Mouse (Mus musculus) heart, embryonic 16.5 days (tissue): ENCODE measurements around the gene Hpdl. TPM values are rescaled to one million over a fixed set of nuclear protein-coding genes. Genes with fewer than 3 reads are reported as not detected.
"Not testable (repeated sequence)": the region's sequence is repeated elsewhere in the genome, so short reads cannot be mapped to it uniquely, and the experiment has no call there.

Experiments used
- ATAC-seq: fragments of 200-750 bp; cut with Nextera tagmentation; replicated peaks from 2 replicates; pipeline ENCODE4 v1.8.0; 2017; ENCODE audit warnings: moderate number of reproducible peaks; ENCODE audit not compliant: insufficient read depth, low FRiP score; ENCODE audit errors: extremely low read depth
- H3K27ac ChIP-seq: fragments of 300-500 bp; sonication (generic); 2 replicates; pipeline ENCODE4 v1.5.1; 2014; ENCODE audit warnings: mild to moderate bottlenecking, low read length, control low read depth, moderate library complexity
- H3K27me3 ChIP-seq: fragments of 300-500 bp; sonication (generic); 2 replicates; pipeline ENCODE4 v1.6.1; 2014; ENCODE audit warnings: low read length, mixed read lengths; ENCODE audit not compliant: control insufficient read depth, insufficient read depth
- H3K36me3 ChIP-seq: fragments of 300-500 bp; sonication (generic); 2 replicates; pipeline ENCODE4 v1.6.1; 2014; ENCODE audit not compliant: control insufficient read depth, insufficient read depth
- H3K4me1 ChIP-seq: fragments of 300-500 bp; sonication (generic); 2 replicates; pipeline ENCODE4 v1.6.1; 2014; ENCODE audit warnings: low read length, mixed read lengths; ENCODE audit not compliant: control insufficient read depth, insufficient read depth
- H3K4me2 ChIP-seq: fragments of 300-500 bp; sonication (generic); 2 replicates; pipeline ENCODE4 v1.6.1; 2014; ENCODE audit warnings: low read depth, mild to moderate bottlenecking, control low read depth, low read length
- H3K4me3 ChIP-seq: fragments of 300-500 bp; sonication (generic); 2 replicates; pipeline ENCODE4 v1.5.1; 2014; ENCODE audit warnings: mild to moderate bottlenecking, control low read depth, low read length
- H3K9ac ChIP-seq: fragments of 300-500 bp; sonication (generic); 2 replicates; pipeline ENCODE4 v1.6.1; 2014; ENCODE audit warnings: low read length, control low read depth
- H3K9me3 ChIP-seq: fragments of 300-500 bp; sonication (generic); replicated peaks from 2 replicates; pipeline ENCODE4 v1.6.1; 2016; ENCODE audit warnings: low read length; ENCODE audit not compliant: control insufficient read depth
- WGBS: fragments of 180-500 bp; shearing (Covaris S2); extraction: QIAGEN DNeasy Blood & Tissue Kit; methylation state at CpG from one replicate; pipeline ENCODE4 v1.1.7; 2014; 5-methylcytosine and 5-hydroxymethylcytosine counted together
- polyA plus RNA-seq: library from polyadenylated mRNA; unstranded; fragments of >200 nt; fragmentation: Nextera tagmentation; extraction: Ambion mirVana; gene quantifications from 2 replicates; pipeline ENCODE4 v1.2.1, GENCODE M21; 2015

The Hpdl gene
- 0.95 and 1.2 TPM in 2 replicates for polyA plus RNA-seq

DNA sequence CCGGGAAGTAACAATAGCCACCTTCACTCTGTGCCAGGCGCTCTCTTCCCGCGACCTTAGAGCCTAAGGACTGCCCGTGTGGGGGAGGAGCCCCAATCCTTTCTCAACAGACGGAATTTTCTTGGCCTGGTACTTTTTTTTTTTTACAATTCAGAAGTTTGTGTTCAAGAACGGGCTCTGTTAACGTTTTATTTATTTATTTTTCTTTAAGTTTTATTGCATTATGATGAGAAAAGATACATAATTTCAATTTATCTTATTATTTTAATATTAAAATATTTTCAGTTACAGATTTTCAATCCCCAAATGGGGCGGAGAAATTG is at the start of gene Hpdl:
Hpdl (minus strand) TSS at position 14 of the 323 bp plus-strand sequence.
- peak within 1 kb of the TSS; percentile 79 for H3K9ac ChIP-seq
- H3K27me3 ChIP-seq = peaks cover 9% of the 10 kb centered on the region
- peak within 1 kb of the TSS; percentile 67 for H3K4me3 ChIP-seq
- no peak for ATAC-seq
- peaks cover 14% of the 10 kb centered on the region; the same call in 1 of the 2 replicates for H3K4me1 ChIP-seq
- peak within 1 kb of the TSS; percentile 99 for H3K4me2 ChIP-seq
- WGBS = 11% methylated on average over 9 of the region's 9 CpGs
- H3K27ac ChIP-seq = no peak within 1 kb of the TSS
- H3K36me3 ChIP-seq = no peaks in the 10 kb centered on the region
- H3K9me3 ChIP-seq = no peaks in the 10 kb centered on the region

DNA sequence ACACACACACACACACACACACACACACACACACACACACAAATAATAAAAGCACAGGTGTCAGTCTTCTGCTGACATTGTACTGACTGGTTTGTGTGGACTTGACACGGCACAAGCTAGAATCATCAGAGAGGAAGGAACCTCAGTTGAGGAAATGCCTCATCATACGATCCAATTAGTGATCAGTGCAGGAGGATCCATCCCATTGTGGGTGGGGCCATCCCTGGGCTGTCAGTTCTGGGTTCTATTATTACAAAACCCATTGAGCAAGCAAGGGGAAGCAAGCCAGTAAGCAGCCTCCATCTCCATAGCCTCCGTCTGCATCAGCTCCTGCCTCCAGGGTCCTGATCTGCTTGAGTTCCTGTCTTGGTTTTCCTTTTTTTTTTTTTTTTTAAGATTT is 48.4 kb upstream of the Hpdl start:
- Histone ChIP-seq H3K4me1 (no peaks in the 10 kb centered on the region), H3K9me3 (no peaks in the 10 kb centered on the region), H3K9ac (no peak overlapping the region), H3K36me3 (no peaks in the 10 kb centered on the region), H3K27ac (no peak overlapping the region), H3K4me3 (no peak overlapping the region), H3K4me2 (no peak overlapping the region), H3K27me3 (no peaks in the 10 kb centered on the region)
- WGBS = 59% methylated on average over 3 of the region's 3 CpGs
- no peak for ATAC-seq

DNA sequence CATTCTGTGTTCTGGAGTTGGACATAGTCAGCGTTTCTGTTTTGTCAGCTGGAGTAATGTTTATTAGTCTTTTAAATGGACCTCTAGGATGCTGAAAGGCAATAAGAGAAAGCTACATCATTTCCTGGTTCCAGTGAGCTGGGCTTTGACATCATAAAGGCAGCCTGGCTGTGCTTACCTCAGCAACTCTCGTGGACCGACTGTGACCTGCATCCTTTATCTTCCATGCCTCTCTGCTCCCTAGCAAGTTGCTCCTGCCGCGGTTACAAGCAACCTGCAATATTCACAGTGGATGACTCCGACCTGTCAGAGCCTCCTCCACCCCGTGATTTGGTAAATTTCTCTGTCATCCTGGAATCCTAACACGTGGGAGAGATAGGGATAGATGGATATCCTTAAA is 40.5 kb upstream of the Hpdl start:
- H3K36me3 ChIP-seq = no peaks in the 10 kb centered on the region
- 45% methylated on average over 8 of the region's 8 CpGs for WGBS
- H3K9ac ChIP-seq = no peak overlapping the region
- no peaks in the 10 kb centered on the region for H3K4me1 ChIP-seq
- no peak overlapping the region for H3K4me3 ChIP-seq
- no peak overlapping the region for H3K27ac ChIP-seq
- H3K27me3 ChIP-seq = no peaks in the 10 kb centered on the region
- no peaks in the 10 kb centered on the region for H3K9me3 ChIP-seq
- H3K4me2 ChIP-seq = no peak overlapping the region
- no peak for ATAC-seq

DNA sequence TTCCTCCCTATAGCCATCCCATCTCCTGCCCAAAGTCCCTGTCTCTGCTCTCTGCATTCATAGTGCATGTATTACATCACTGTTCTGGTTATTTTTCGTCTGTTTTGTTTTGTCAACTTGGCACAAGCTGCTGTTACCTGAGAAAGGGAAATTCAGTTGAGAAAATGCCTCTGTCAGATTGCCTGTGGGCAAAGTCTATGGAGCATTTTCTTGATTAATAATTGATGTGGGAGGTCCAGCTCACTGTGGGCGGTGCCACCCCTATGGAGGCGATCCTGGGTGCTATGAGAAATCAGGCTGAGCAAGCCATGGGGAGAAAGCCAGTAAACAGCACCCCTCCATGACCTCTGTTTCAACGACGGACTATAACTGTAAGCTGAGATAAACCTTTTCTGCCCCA is 38.2 kb upstream of the Hpdl start:
- Histone ChIP-seq H3K9ac (no peak overlapping the region), H3K9me3 (no peaks in the 10 kb centered on the region), H3K4me1 (no peaks in the 10 kb centered on the region), H3K36me3 (no peaks in the 10 kb centered on the region), H3K27me3 (no peaks in the 10 kb centered on the region), H3K4me3 (no peak overlapping the region), H3K27ac (no peak overlapping the region), H3K4me2 (no peak overlapping the region)
- no peak for ATAC-seq
- 66% methylated on average over 5 of the region's 5 CpGs for WGBS

DNA sequence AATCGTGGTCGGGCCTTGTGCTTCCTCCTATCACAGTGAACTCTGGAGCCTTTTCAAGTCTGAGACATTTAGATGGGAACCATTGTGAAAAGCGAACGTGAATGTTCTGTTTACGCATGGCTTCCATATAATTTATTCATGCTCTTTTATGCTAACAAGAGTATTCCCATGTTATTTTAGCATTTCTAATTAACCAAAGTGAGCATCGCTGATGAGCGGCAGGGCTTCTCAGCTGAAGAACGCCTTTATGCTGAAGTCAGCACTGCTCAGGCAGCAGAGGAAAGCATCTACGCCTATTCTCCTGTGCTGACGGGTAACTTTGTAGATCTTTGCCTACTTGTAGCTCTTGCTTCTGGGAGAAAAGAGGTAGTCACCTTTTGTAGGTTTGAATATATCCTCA is 35.7 kb upstream of the Hpdl start:
- ATAC-seq = no peak
- no peaks in the 10 kb centered on the region for H3K4me1 ChIP-seq
- no peaks in the 10 kb centered on the region for H3K9me3 ChIP-seq
- no peaks in the 10 kb centered on the region for H3K27me3 ChIP-seq
- no peak overlapping the region for H3K27ac ChIP-seq
- no peak overlapping the region for H3K9ac ChIP-seq
- no peaks in the 10 kb centered on the region for H3K36me3 ChIP-seq
- WGBS = 90% methylated on average over 10 of the region's 10 CpGs
- H3K4me3 ChIP-seq = no peak overlapping the region
- no peak overlapping the region for H3K4me2 ChIP-seq

DNA sequence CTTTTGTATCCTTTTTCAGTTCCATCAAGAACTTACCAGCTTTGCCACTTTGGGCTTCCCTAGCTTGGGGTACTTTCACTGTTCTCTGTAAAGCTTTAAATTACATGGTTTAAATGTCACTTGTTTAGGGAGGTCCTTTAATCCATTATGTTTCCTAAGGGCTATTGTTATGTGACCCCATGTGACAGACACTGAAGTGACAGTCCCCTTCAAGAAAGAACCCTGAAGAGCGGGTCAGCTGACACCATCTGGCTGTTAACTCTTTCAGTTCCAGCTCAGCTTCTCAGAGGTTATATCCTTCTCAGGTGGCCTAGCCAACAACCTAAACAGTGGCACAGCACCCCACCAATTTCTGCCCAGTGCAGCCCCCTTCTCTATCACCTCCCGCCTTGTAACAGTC is 32.8 kb upstream of the Hpdl start:
- no peak overlapping the region for H3K9ac ChIP-seq
- 19% methylated on average over 2 of the region's 2 CpGs for WGBS
- no peak for ATAC-seq
- no peaks in the 10 kb centered on the region for H3K27me3 ChIP-seq
- H3K4me1 ChIP-seq = no peaks in the 10 kb centered on the region
- H3K27ac ChIP-seq = no peak overlapping the region
- H3K4me3 ChIP-seq = no peak overlapping the region
- no peaks in the 10 kb centered on the region for H3K9me3 ChIP-seq
- no peaks in the 10 kb centered on the region for H3K36me3 ChIP-seq
- H3K4me2 ChIP-seq = no peak overlapping the region

DNA sequence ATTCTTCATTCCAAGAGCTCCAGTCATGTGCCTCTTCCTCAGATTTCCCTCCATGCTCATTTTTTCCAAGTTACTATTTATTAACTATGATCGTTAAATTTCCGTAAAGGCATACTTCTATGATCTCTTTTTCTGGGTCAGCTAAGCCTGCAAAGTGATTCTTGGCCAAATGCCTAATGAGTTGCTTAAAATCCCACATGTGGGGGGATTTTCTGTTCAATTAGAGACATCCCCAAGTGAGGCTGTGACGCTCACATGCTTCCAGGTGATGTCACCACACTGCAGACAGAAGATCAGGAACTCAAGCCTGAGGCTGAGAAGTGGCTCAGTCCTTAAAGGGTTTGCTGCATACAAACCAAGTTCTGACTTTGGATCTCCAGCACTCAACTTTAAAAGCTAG is 28.4 kb upstream of the Hpdl start:
- Histone ChIP-seq H3K4me3 (no peak overlapping the region), H3K36me3 (no peaks in the 10 kb centered on the region), H3K27me3 (no peaks in the 10 kb centered on the region), H3K9me3 (no peaks in the 10 kb centered on the region), H3K27ac (no peak overlapping the region), H3K9ac (no peak overlapping the region), H3K4me1 (no peaks in the 10 kb centered on the region), H3K4me2 (no peak overlapping the region)
- no peak for ATAC-seq
- 84% methylated on average over 3 of the region's 3 CpGs for WGBS

DNA sequence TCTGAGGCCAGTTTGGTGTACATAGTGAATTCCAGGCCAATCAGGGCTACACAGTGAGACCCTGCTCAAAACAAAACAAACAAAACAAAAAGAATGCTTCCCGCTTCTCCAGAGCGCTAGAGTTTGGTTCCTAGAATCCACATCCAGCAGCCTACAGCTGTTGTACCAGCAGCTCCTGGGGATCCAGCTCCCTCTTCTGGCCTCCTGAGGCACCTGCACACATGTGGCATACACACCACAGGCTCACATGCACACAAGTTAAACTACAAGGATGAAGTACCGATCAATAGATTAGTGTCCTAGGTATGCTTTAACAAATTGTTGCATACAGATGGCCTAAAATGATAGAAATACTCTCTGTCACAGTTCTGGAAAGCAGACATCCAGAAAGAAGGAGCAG is 22.8 kb upstream of the Hpdl start:
- H3K27ac ChIP-seq = no peak overlapping the region
- no peak overlapping the region for H3K4me2 ChIP-seq
- no peaks in the 10 kb centered on the region for H3K4me1 ChIP-seq
- WGBS = 95% methylated on average over 3 of the region's 3 CpGs
- H3K27me3 ChIP-seq = peaks cover 8% of the 10 kb centered on the region
- H3K4me3 ChIP-seq = no peak overlapping the region
- no peaks in the 10 kb centered on the region; the same call in 1 of the 2 replicates for H3K9me3 ChIP-seq
- ATAC-seq = no peak
- H3K36me3 ChIP-seq = no peaks in the 10 kb centered on the region
- H3K9ac ChIP-seq = no peak overlapping the region

DNA sequence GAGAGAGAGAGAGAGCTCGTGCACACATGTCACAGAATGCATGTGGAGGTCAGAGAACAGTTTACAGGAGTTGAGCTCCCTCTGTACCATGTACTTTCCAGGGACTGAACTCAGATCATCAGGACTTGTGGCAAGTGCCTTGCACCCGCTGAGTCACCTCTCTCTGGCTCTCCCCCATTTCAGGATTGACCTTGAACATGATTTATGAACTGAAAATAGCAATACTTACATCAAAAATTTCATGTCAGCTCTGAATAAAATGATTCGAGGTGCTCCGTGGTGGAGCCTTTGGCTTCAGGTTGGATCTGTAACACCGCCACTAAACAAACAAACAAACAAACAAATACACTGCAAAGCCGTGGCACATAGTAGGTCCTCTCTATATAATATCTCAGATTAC is 19.3 kb upstream of the Hpdl start:
- H3K27me3 ChIP-seq = peaks cover 11% of the 10 kb centered on the region
- 86% methylated on average over 6 of the region's 6 CpGs for WGBS
- H3K9ac ChIP-seq = no peak overlapping the region
- no peak overlapping the region for H3K4me2 ChIP-seq
- no peak for ATAC-seq
- no peak overlapping the region for H3K4me3 ChIP-seq
- no peaks in the 10 kb centered on the region; the same call in 1 of the 2 replicates for H3K9me3 ChIP-seq
- no peak overlapping the region for H3K27ac ChIP-seq
- H3K36me3 ChIP-seq = no peaks in the 10 kb centered on the region
- no peaks in the 10 kb centered on the region for H3K4me1 ChIP-seq

DNA sequence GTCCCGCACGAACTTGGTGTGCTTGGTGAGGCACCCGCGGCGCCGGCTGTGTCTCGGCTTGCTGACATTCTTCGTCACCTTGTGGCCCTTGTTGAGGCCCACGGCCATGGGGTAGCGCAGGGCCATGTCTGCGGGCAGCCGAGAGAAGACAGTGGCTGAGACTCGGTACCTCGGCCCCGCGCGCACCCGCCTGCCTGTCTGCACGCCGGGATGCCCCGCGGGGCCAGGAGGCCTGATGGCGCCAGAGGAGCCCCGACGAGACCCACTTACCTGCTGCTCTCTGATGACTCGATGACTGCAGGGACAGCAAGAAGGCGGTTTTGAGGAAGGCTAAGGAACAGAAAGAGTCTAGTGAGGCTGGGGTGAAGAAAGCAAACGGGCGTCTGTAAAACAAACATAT is 18.6 kb upstream of the Hpdl start:
- not testable (repeated sequence) for H3K36me3 ChIP-seq, ATAC-seq, H3K9me3 ChIP-seq, H3K27ac ChIP-seq, H3K4me1 ChIP-seq
- 9% methylated on average over 20 of the region's 29 CpGs for WGBS
- peaks cover 11% of the 10 kb centered on the region for H3K27me3 ChIP-seq
- H3K4me2 ChIP-seq = peak overlapping the region; percentile 50
- peak overlapping the region; percentile 29; the same call in 1 of the 2 replicates for H3K4me3 ChIP-seq
- H3K9ac ChIP-seq = 0 out of 2 replicates have a peak overlapping the region, but pooled peaks have one; percentile 11
